Mouse (Mus musculus): ENCODE results near the gene Olfr835. TPM values are rescaled to one million over a fixed set of nuclear protein-coding genes. Genes with fewer than 3 reads are reported as not detected.

Gene Olfr835
- not detected for total RNA-seq (2021)

DNA sequence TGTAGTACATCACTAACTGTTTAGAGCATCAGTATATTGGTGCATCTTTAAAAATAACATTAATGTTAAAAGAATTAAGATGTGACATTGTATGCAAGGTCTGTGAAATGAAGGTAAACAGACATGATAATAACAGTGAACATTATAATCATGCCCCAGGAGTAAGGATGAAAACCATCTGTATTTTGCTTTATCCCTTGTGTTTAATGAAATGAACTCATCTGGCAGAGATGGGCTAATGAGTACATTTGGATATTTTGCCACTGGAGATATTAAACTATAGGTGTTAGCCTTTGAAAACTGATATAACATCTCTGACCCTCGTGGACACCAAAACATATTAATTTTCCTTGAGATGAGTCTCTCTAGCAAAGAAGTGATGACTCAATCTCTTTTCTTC lies at the start of gene Olfr835:
Gene Olfr835, plus strand, starts transcription at position 301 of the 400 bp plus-strand sequence.
- no peak for DNase-seq

DNA sequence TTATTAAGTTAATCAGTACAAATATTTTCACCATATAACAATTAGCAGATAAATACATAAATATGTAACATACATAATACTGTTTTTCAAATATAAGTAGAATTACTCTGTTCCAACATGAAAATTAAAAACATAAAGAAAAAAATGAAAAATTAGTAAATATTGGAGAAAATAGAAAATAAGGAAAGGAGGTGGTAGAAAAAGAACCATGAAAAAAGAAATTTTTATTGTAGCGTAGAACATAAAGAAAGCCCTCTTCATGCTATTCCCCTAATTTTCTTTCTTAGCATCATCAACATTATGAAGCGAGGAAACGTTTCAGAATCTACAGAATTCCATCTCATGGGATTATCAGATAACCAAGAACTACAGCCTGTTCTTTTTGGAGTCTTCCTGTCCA lies 44.8 kb upstream of the Olfr835 start, which contains the start of gene Olfr834:
Gene Olfr834, plus strand, starts transcription at position 301 of the 400 bp plus-strand sequence.
- DNase-seq: no peak

DNA sequence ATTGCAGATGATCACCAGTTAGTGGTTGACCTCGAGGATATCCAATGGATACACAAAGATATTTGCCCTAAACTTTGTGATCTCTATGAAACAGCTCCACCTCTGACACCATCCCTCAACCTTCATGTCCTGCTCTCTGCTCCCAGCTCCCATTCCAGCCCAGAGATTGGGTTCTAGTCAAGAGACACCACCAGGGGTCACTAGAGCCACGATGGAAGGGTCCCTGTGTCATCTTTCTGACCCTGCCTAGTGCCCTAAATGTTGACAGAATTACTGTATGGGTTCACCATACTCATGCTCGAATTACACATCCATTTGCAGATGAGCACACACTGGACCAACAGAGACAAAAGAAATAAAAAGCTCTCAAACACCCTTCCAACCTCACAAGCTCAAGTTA lies 52.5 kb downstream of the Olfr835 start:
- DNase-seq: no peak

Other genes with a start within 250 kb of the Olfr835 start
- not detected for gene Olfr828, start 213.2 kb upstream of the Olfr835 start, total RNA-seq (2021)
- gene Olfr829, start 177.8 kb upstream of the Olfr835 start, total RNA-seq (2021): not detected
- not detected for gene Olfr830, start 158.0 kb upstream of the Olfr835 start, total RNA-seq (2021)
- gene Olfr832, start 95.6 kb upstream of the Olfr835 start, total RNA-seq (2021): not detected
- gene Olfr834, start 44.7 kb upstream of the Olfr835 start, total RNA-seq (2021): not detected
- gene Olfr836, start 87.6 kb downstream of the Olfr835 start, total RNA-seq (2021): not detected
- not detected for gene Olfr837, start 103.6 kb downstream of the Olfr835 start, total RNA-seq (2021)
- gene Olfr839-ps1, start 144.6 kb downstream of the Olfr835 start, total RNA-seq (2021): under 1 TPM; 0.05 to 0.07 TPM
- not detected for gene Olfr843, start 219.3 kb downstream of the Olfr835 start, total RNA-seq (2021)

Data from layer of hippocampus, postnatal 36 days (tissue).